34 mouse cellular contexts compared by ENCODE assay signal in the genomic region with DNA sequence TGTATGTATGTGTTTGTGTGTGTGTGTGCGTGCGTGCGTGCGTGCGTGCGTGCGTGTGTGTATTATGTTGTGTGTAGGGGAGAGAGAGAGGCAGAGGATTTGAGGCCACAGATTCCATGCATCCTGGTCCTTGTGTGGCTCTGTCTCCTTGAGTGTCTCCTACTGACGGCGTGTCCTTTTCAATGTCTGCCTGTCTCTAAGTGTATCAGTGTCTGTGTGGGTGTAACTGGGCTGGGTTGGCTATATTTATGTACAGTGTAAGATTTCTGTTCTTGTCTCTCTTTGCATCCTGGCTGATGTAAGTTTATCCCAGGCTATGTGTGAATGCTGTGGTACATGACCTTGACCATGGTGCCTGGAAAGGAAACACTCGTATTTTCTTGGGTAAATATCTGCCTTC. TPM values are rescaled to one million over a fixed set of nuclear protein-coding genes. Genes with fewer than 3 reads are reported as not detected.
"Had no signal": no experiment of that assay in that cellular context is flagged by ENCODE, and none has a peak within 500 bp of the region (broad histone marks: within the 10 kb centered on the region; RNA-seq: fewer than 3 reads in every experiment).

No protein-coding gene starts in this region.

- ATAC-seq: hindbrain, embryonic 16.5 days; hindbrain, postnatal 0 days; inflammation-experienced regulatory T-cells, adult 6 months; intestine, postnatal 0 days had no signal

- H3K9ac ChIP-seq: heart, embryonic 12.5 days; heart, embryonic 13.5 days; heart, embryonic 15.5 days; hindbrain, embryonic 12.5 days; hindbrain, embryonic 13.5 days; hindbrain, embryonic 14.5 days; hindbrain, embryonic 15.5 days; intestine, embryonic 15.5 days; kidney, embryonic 15.5 days had no signal

- H3K9me3 ChIP-seq: heart, embryonic 10.5 days; heart, embryonic 12.5 days; heart, embryonic 13.5 days; heart, embryonic 15.5 days; hindbrain, embryonic 10.5 days; hindbrain, embryonic 12.5 days; hindbrain, embryonic 13.5 days; hindbrain, embryonic 15.5 days; intestine, embryonic 15.5 days; kidney, embryonic 15.5 days had no signal

- H3K4me1 ChIP-seq: heart, embryonic 15.5 days; hindbrain, embryonic 12.5 days; hindbrain, embryonic 13.5 days; hindbrain, embryonic 15.5 days had no signal

- H3K27ac ChIP-seq: heart, embryonic 10.5 days; heart, embryonic 13.5 days; heart, embryonic 15.5 days; hindbrain, embryonic 10.5 days; hindbrain, embryonic 12.5 days; hindbrain, embryonic 13.5 days; hindbrain, embryonic 14.5 days; hindbrain, embryonic 15.5 days; hindbrain, postnatal 0 days; intestine, embryonic 15.5 days; kidney, embryonic 15.5 days; kidney, postnatal 0 days; layer of hippocampus, adult 2 months; left cerebral cortex, adult 2 months had no signal

- H3K4me2 ChIP-seq: heart, embryonic 12.5 days; heart, embryonic 13.5 days; heart, embryonic 15.5 days; hindbrain, embryonic 12.5 days; hindbrain, embryonic 13.5 days; hindbrain, embryonic 14.5 days; hindbrain, embryonic 15.5 days; intestine, embryonic 15.5 days; kidney, embryonic 15.5 days had no signal

- H3K36me3 ChIP-seq: heart, embryonic 10.5 days; heart, embryonic 12.5 days; heart, embryonic 13.5 days; heart, embryonic 15.5 days; hindbrain, embryonic 10.5 days; hindbrain, embryonic 12.5 days; hindbrain, embryonic 13.5 days; hindbrain, embryonic 15.5 days; intestine, embryonic 15.5 days; kidney, embryonic 15.5 days had no signal

- DNase-seq: heart, postnatal 10 days; heart, postnatal 14 days; heart, postnatal 4 days; kidney, adult 11 months; kidney, adult 18-20 months; kidney, adult 2 months; kidney, adult 8-10 months; kidney, adult 9 months; kidney, postnatal 10 days; kidney, postnatal 14 days; kidney, postnatal 25 days; kidney, postnatal 36 days; kidney, postnatal 4 days; layer of hippocampus, adult 9-11 months; layer of hippocampus, postnatal 36 days had no signal

- H3K4me3 ChIP-seq: heart, embryonic 10.5 days; heart, embryonic 12.5 days; heart, embryonic 13.5 days; heart, embryonic 15.5 days; hindbrain, embryonic 10.5 days; hindbrain, embryonic 12.5 days; hindbrain, embryonic 13.5 days; hindbrain, embryonic 15.5 days; intestine, embryonic 15.5 days; kidney, embryonic 15.5 days; layer of hippocampus, adult 2 months; left cerebral cortex, adult 2 months had no signal

RNA-seq across cellular contexts. Expression of a gene that starts 6.6 kb away (rescaled TPM):
- total RNA-seq: hematopoietic stem cell, adult 5-6 weeks had no signal
- polyA plus RNA-seq: inflammation-experienced regulatory T-cells, adult 6 months had no signal
